Mouse (Mus musculus) myocyte (in vitro differentiated cells): ENCODE measurements around the gene Ank2.

Experiments
- MAX ChIP-seq: IDR thresholded peaks from one replicate; pipeline ENCODE4 v1.6.1; 2011; ENCODE audit warnings: low read depth, mild to moderate bottlenecking, control low read depth
- POLR2A ChIP-seq: IDR thresholded peaks from one replicate; pipeline ENCODE4 v1.6.1; 2011; ENCODE audit warnings: low read depth, mild to moderate bottlenecking, control low read depth, moderate library complexity; ENCODE audit not compliant: insufficient read length

GRCm38 (mm10) chr3:126981163-126981562, 518.0 kb downstream of the Ank2 start:
- TF ChIP-seq MAX: no peak
- TF ChIP-seq POLR2A: no peak
